Mouse (Mus musculus) liver, postnatal 0 days (tissue): ENCODE measurements around the gene Lzic.

Experiments used
- CTCF ChIP-seq: sonication (generic); IDR thresholded peaks from 2 replicates; pipeline ENCODE4 v1.5.1; 2016; ENCODE audit warnings: antibody characterized with exemption, low read depth
- EP300 ChIP-seq: IDR thresholded peaks from 2 replicates; pipeline ENCODE4 v1.6.1; 2016; ENCODE audit warnings: antibody characterized with exemption, low read depth, mild to moderate bottlenecking

GRCm38 (mm10) chr4:149505261-149505967 is 20.4 kb downstream of the Lzic start:
- TF ChIP-seq CTCF (no peak), EP300 (no peak)
